Mouse (Mus musculus) neural tube, embryonic 12.5 days (tissue): ENCODE data around the gene Hsd11b2. TPM values are rescaled to one million over a fixed set of nuclear protein-coding genes. Genes with fewer than 3 reads are reported as not detected.

Source experiments
- ATAC-seq: fragments of 200-750 bp; cut with Nextera tagmentation; 2 replicates; pipeline ENCODE4 v1.8.0; 2017; ENCODE audit warnings: low read depth, mild to moderate bottlenecking, moderate TSS enrichment, moderate library complexity; ENCODE audit not compliant: low FRiP score
- H3K27ac ChIP-seq: fragments of 300-500 bp; sonication (generic); 2 replicates; pipeline ENCODE4 v1.5.1; 2016
- H3K27me3 ChIP-seq: fragments of 300-500 bp; sonication (generic); replicated peaks from 2 replicates; pipeline ENCODE4 v1.6.1; 2016; ENCODE audit warnings: mild to moderate bottlenecking
- H3K36me3 ChIP-seq: fragments of 300-500 bp; sonication (generic); 2 replicates; pipeline ENCODE4 v1.6.1; 2016; ENCODE audit warnings: mild to moderate bottlenecking
- H3K4me1 ChIP-seq: fragments of 300-500 bp; sonication (generic); 2 replicates; pipeline ENCODE4 v1.6.1; 2016
- H3K4me2 ChIP-seq: fragments of 300-500 bp; sonication (generic); replicated peaks from 2 replicates; pipeline ENCODE4 v1.6.1; 2016; ENCODE audit warnings: mild to moderate bottlenecking
- H3K4me3 ChIP-seq: fragments of 300-500 bp; sonication (generic); 2 replicates; pipeline ENCODE4 v1.5.1; 2016
- H3K9ac ChIP-seq: fragments of 300-500 bp; sonication (generic); 2 replicates; pipeline ENCODE4 v1.6.1; 2016; ENCODE audit warnings: mild to moderate bottlenecking
- H3K9me3 ChIP-seq: fragments of 300-500 bp; sonication (generic); 2 replicates; pipeline ENCODE4 v1.6.1; 2016; ENCODE audit warnings: mild to moderate bottlenecking
- WGBS: fragments of 180-500 bp; shearing (Covaris S2); methylation state at CpG from one replicate; pipeline ENCODE4 v1.1.7; 2016; 5-methylcytosine and 5-hydroxymethylcytosine counted together
- polyA plus RNA-seq: library from polyadenylated mRNA; unstranded; fragments of >200 nt; fragmentation: Nextera tagmentation; extraction: Ambion mirVana; gene quantifications from 2 replicates; pipeline ENCODE4 v1.2.1, GENCODE M21; 2016

The Hsd11b2 gene
- polyA plus RNA-seq, 1 experiment from 2014 or later = 23.8 TPM

- Histone ChIP-seq H3K27ac (no peak overlapping the region), H3K4me3 (no peak overlapping the region), H3K4me1 (peaks cover 34% of the 10 kb centered on the region), H3K4me2 (no peak overlapping the region), H3K9ac (no peak overlapping the region), H3K9me3 (no peaks in the 10 kb centered on the region), H3K36me3 (no peaks in the 10 kb centered on the region), H3K27me3 (peaks cover 10% of the 10 kb centered on the region; the same call in 1 of the 2 replicates)
- no peak for ATAC-seq
- 85% methylated on average over 5 of the region's 5 CpGs for WGBS
Measured at GRCm38 (mm10) chr8:105514656-105515055, 3.9 kb upstream of the Hsd11b2 start.

- Histone ChIP-seq H3K27ac (no peak overlapping the region), H3K9me3 (no peaks in the 10 kb centered on the region), H3K4me3 (no peak overlapping the region), H3K36me3 (no peaks in the 10 kb centered on the region), H3K9ac (no peak overlapping the region; the same call in 1 of the 2 replicates), H3K27me3 (peaks cover 10% of the 10 kb centered on the region; the same call in 1 of the 2 replicates), H3K4me1 (peaks cover 48% of the 10 kb centered on the region), H3K4me2 (peak overlapping the region; percentile 50)
- ATAC-seq = peak; percentile 22; the same call in 1 of the 2 replicates
- 11% methylated on average over 12 of the region's 12 CpGs for WGBS
Measured at GRCm38 (mm10) chr8:105516018-105516645, 2.4 kb upstream of the Hsd11b2 start.

DNA sequence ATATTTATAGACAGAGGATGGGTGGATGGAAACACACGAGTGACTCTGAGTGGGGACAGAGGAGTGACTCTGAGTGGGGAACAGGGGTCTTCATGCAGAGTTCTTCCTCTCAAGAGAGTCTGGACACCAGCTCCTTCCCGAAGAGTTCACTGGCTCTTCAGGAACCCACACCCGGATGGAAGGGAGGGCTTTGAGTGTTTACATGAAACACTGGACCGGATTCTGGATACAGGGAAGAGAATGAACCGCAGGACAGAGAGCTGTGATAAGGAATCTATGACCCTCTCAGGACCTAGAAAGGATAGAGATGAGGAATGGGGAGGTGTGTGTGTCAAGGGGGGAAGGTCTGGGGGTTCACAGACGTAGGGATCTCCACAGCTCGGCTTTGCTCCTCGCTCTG is 1.2 kb upstream of the Hsd11b2 start:
- H3K9me3 ChIP-seq = no peaks in the 10 kb centered on the region
- H3K4me3 ChIP-seq = no peak overlapping the region
- H3K9ac ChIP-seq = no peak overlapping the region
- 47% methylated on average over 8 of the region's 8 CpGs for WGBS
- peak overlapping the region; percentile 96; the same call in 1 of the 2 replicates for H3K4me2 ChIP-seq
- peaks cover 52% of the 10 kb centered on the region for H3K4me1 ChIP-seq
- H3K36me3 ChIP-seq = peaks cover 4% of the 10 kb centered on the region; the same call in 1 of the 2 replicates
- peaks cover 10% of the 10 kb centered on the region; the same call in 1 of the 2 replicates for H3K27me3 ChIP-seq
- no peak overlapping the region for H3K27ac ChIP-seq
- ATAC-seq = no peak

- Histone ChIP-seq H3K27me3 (peaks cover 10% of the 10 kb centered on the region; the same call in 1 of the 2 replicates), H3K9ac (peak overlapping the region; percentile 81), H3K4me3 (peak overlapping the region; percentile 63), H3K4me1 (peaks cover 52% of the 10 kb centered on the region), H3K4me2 (peak overlapping the region; percentile 96), H3K27ac (peak overlapping the region; percentile 47; the same call in 1 of the 2 replicates), H3K36me3 (peaks cover 24% of the 10 kb centered on the region), H3K9me3 (no peaks in the 10 kb centered on the region)
- ATAC-seq = 0 out of 2 replicates have a peak, but pooled peaks have one; percentile 5
- 3% methylated on average over 2 of the region's 2 CpGs for WGBS
Measured at GRCm38 (mm10) chr8:105519591-105519990, 1.0 kb downstream of the Hsd11b2 start.

GRCm38 (mm10) chr8:105520521-105520920 is 2.0 kb downstream of the Hsd11b2 start:
- H3K27me3 ChIP-seq = peaks cover 10% of the 10 kb centered on the region; the same call in 1 of the 2 replicates
- H3K4me3 ChIP-seq = peak overlapping the region; percentile 63; the same call in 1 of the 2 replicates
- H3K9ac ChIP-seq = 0 out of 2 replicates have a peak overlapping the region, but pooled peaks have one; percentile 10
- no peak overlapping the region for H3K27ac ChIP-seq
- H3K4me1 ChIP-seq = peaks cover 52% of the 10 kb centered on the region
- H3K4me2 ChIP-seq = peak overlapping the region; percentile 96
- 33% methylated on average over 5 of the region's 5 CpGs for WGBS
- H3K9me3 ChIP-seq = no peaks in the 10 kb centered on the region
- H3K36me3 ChIP-seq = peaks cover 34% of the 10 kb centered on the region
- ATAC-seq = no peak

GRCm38 (mm10) chr8:105521061-105521460 is 2.5 kb downstream of the Hsd11b2 start:
- H3K27ac ChIP-seq = 0 out of 2 replicates have a peak overlapping the region, but pooled peaks have one; percentile 38
- WGBS = 0% methylated on average over 3 of the region's 3 CpGs
- H3K4me1 ChIP-seq = peaks cover 49% of the 10 kb centered on the region
- 0 out of 2 replicates have a peak, but pooled peaks have one; percentile 14 for ATAC-seq
- peaks cover 34% of the 10 kb centered on the region for H3K36me3 ChIP-seq
- no peak overlapping the region for H3K9ac ChIP-seq
- peak overlapping the region; percentile 96 for H3K4me2 ChIP-seq
- 0 out of 2 replicates have a peak overlapping the region, but pooled peaks have one; percentile 63 for H3K4me3 ChIP-seq
- no peaks in the 10 kb centered on the region for H3K9me3 ChIP-seq
- H3K27me3 ChIP-seq = peaks cover 10% of the 10 kb centered on the region; the same call in 1 of the 2 replicates

DNA sequence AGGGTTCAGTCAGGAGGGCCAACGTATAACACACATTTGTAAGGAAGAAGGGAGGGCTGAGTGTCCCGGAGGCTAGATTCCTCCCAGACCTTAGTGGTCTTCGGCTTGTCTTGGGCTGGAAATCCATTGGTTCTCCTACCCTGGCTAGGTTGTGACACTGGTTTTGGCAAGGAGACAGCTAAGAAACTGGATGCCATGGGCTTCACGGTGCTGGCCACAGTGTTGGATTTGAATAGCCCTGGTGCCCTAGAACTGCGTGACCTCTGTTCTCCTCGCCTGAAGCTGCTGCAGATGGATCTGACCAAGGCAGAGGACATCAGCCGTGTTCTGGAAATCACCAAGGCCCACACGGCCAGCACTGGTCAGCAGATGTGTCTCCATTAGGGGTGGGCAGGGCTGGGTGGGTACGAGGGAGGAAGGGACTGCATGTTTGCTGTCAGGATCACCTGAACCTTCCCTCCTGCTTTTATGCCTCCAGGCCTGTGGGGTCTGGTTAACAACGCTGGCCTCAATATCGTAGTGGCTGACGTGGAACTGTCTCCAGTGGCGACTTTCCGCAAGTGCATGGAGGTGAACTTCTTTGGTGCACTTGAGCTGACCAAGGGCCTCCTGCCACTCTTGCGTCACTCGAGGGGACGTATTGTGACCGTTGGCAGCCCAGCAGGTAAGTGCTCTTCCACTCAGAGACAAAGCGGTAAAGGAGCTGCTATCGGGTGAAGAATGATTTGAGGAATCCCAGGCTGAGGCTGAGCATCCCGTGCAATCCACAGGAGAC is 3.6 kb downstream of the Hsd11b2 start:
- no peak overlapping the region for H3K27ac ChIP-seq
- H3K36me3 ChIP-seq = peaks cover 40% of the 10 kb centered on the region
- H3K4me2 ChIP-seq = no peak overlapping the region
- H3K9me3 ChIP-seq = no peaks in the 10 kb centered on the region
- H3K9ac ChIP-seq = no peak overlapping the region
- 0 out of 2 replicates have a peak, but pooled peaks cover 3% of the 10 kb centered on the region for H3K27me3 ChIP-seq
- H3K4me1 ChIP-seq = peaks cover 41% of the 10 kb centered on the region
- no peak overlapping the region for H3K4me3 ChIP-seq
- ATAC-seq = no peak
- WGBS = 88% methylated on average over 21 of the region's 21 CpGs

- Histone ChIP-seq H3K36me3 (peaks cover 40% of the 10 kb centered on the region), H3K4me1 (peaks cover 36% of the 10 kb centered on the region), H3K27me3 (0 out of 2 replicates have a peak, but pooled peaks cover 3% of the 10 kb centered on the region), H3K4me2 (no peak overlapping the region), H3K27ac (no peak overlapping the region), H3K9me3 (no peaks in the 10 kb centered on the region), H3K4me3 (no peak overlapping the region), H3K9ac (no peak overlapping the region)
- no peak for ATAC-seq
- 72% methylated on average over 9 of the region's 9 CpGs for WGBS
Measured at GRCm38 (mm10) chr8:105522890-105523289, 4.3 kb downstream of the Hsd11b2 start.

- H3K4me3 ChIP-seq = no peak overlapping the region
Measured at GRCm38 (mm10) chr8:105527110-105527509, 8.6 kb downstream of the Hsd11b2 start.

DNA sequence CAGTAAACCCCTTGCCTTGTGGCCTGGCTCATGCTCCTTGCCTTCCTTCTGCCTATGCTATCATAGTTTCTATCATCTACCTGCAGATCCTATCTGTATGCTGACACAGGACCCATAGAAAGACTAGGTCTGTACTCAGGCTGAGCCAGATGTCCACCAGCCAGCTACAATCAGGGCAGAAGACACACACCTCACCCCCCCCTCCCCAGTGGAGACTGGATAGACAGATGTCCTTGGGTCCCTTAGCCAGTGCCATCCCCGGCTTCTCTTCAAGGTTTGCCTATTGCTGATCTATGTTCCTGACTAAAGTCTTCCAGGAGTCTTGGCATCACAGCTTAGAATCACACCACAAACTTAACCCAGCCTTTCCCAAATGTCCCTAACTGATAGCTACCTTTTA is 9.7 kb downstream of the Hsd11b2 start:
- peaks cover 6% of the 10 kb centered on the region; the same call in 1 of the 2 replicates for H3K4me1 ChIP-seq
- H3K4me3 ChIP-seq = no peak overlapping the region
- H3K27ac ChIP-seq = no peak overlapping the region
- WGBS = 92% methylated on average over 1 of the region's 1 CpGs
- no peak overlapping the region for H3K9ac ChIP-seq
- no peak for ATAC-seq
- peaks cover 50% of the 10 kb centered on the region for H3K36me3 ChIP-seq
- H3K27me3 ChIP-seq = no peaks in the 10 kb centered on the region
- H3K4me2 ChIP-seq = no peak overlapping the region
- no peaks in the 10 kb centered on the region for H3K9me3 ChIP-seq

More at GRCm38 (mm10) chr8:105527110-105527509, 8.6 kb downstream of the Hsd11b2 start:
- H3K4me1 ChIP-seq = peaks cover 6% of the 10 kb centered on the region; the same call in 1 of the 2 replicates
- ATAC-seq = no peak
- H3K27me3 ChIP-seq = no peaks in the 10 kb centered on the region
- 76% methylated on average over 2 of the region's 2 CpGs for WGBS
- H3K9ac ChIP-seq = no peak overlapping the region
- H3K36me3 ChIP-seq = peaks cover 60% of the 10 kb centered on the region
- H3K4me2 ChIP-seq = no peak overlapping the region
- H3K9me3 ChIP-seq = no peaks in the 10 kb centered on the region
- H3K27ac ChIP-seq = no peak overlapping the region

DNA sequence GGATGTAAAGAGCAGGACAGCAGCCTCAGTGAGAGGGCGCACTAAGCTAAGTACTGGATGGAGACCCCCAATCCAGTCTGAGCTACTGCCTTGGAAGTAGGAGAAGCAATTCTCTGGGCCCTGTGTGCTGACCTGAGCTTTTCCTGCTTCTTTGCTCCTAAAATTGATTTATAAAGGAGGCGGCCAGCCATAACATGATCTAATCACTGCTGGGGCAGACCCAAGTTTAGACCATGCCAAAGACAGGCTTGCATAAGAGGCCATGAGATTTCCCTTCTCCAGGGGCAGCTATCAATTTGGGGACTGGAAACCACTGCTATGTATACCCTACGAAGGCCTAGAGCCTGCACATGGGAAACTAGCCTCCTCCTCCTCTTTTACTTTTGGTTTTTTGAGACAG is 10.7 kb downstream of the Hsd11b2 start:
- WGBS = 91% methylated on average over 3 of the region's 3 CpGs
- Histone ChIP-seq H3K27ac (no peak overlapping the region), H3K4me3 (no peak overlapping the region), H3K9me3 (no peaks in the 10 kb centered on the region), H3K4me1 (peaks cover 11% of the 10 kb centered on the region; the same call in 1 of the 2 replicates), H3K9ac (no peak overlapping the region), H3K27me3 (no peaks in the 10 kb centered on the region), H3K36me3 (peaks cover 40% of the 10 kb centered on the region), H3K4me2 (no peak overlapping the region)
- no peak for ATAC-seq

DNA sequence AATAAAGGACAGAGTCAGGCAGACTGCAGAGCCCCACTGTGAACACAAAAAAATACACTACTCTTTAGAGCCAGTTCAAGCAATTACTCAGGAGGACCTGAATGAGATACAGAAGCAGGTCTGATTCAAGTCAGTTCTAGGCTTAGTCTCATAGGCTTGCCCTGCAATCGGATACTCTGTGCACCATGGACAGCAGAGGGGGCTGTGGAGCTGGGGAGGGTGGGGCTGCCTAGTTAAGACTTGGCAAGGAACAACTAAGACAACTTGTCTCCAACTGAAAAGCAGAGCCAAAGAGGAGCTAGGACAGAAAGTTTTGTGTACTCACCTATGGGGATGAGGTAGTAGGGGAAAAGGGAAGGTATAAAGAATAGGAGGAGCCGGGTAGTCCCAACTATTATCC is 13.2 kb downstream of the Hsd11b2 start:
- Histone ChIP-seq H3K9me3 (no peaks in the 10 kb centered on the region), H3K4me3 (no peak overlapping the region), H3K27me3 (no peaks in the 10 kb centered on the region), H3K4me1 (peaks cover 11% of the 10 kb centered on the region; the same call in 1 of the 2 replicates), H3K4me2 (no peak overlapping the region), H3K27ac (no peak overlapping the region), H3K9ac (no peak overlapping the region), H3K36me3 (peaks cover 40% of the 10 kb centered on the region)
- ATAC-seq = no peak
- 61% methylated on average over 2 of the region's 2 CpGs for WGBS
